Mouse (Mus musculus) MEL-GATA-1-ER (cell line): ENCODE measurements at regions not wholly inside any gene's neighbourhood (a gene's known extent, or its start where the extent isn't known, plus 50 kb on each side); places are given as distances from the start of the nearest gene placed in this dataset.
"Not testable (repeated sequence)": the region's sequence is repeated elsewhere in the genome, so short reads cannot be mapped to it uniquely, and the experiment has no call there.

Source experiments
- DNase-seq: peaks from one replicate; pipeline ENCODE4 v3.0.0-alpha.2; 2012; ENCODE audit warnings: low read depth; ENCODE audit errors: extremely low read depth

- DNase-seq = no peak
Measured at GRCm38 (mm10) chr13:115911524-115912459, 397.7 kb downstream of the Isl1 start.

GRCm38 (mm10) chr13:115910866-115911449 is 398.5 kb downstream of the Isl1 start:
- DNase-seq = no peak

GRCm38 (mm10) chr13:115880616-115881015 is 428.9 kb downstream of the Isl1 start:
- DNase-seq = no peak

DNA sequence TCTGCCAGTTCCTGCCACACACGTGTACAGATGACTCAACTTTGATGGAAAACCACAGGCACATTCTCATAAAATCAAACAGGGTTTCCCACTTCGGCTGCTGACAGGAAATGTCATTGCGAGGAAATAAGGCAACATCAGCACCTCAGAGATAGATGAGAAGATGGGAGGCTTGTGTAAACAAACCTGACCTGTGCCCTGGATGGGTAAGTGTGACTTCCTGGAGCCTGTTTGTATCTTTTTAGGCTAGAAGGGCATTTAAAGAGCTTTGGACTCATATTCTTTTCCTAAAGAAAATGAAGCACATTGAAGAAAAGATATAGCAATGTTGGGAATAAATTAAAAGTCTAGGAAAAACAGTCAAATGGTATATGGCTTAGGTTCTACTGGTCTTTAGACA is 449.0 kb downstream of the Isl1 start:
- no peak for DNase-seq

GRCm38 (mm10) chr13:115856632-115857031 is 452.9 kb downstream of the Isl1 start:
- no peak for DNase-seq

GRCm38 (mm10) chr13:115852689-115853356 is 456.7 kb downstream of the Isl1 start:
- DNase-seq = no peak

GRCm38 (mm10) chr13:115843121-115843520 is 466.4 kb downstream of the Isl1 start:
- DNase-seq = no peak

GRCm38 (mm10) chr13:115836203-115836768 is 473.2 kb downstream of the Isl1 start:
- no peak for DNase-seq

GRCm38 (mm10) chr13:115825191-115825590 is 484.3 kb downstream of the Isl1 start:
- DNase-seq = no peak

DNA sequence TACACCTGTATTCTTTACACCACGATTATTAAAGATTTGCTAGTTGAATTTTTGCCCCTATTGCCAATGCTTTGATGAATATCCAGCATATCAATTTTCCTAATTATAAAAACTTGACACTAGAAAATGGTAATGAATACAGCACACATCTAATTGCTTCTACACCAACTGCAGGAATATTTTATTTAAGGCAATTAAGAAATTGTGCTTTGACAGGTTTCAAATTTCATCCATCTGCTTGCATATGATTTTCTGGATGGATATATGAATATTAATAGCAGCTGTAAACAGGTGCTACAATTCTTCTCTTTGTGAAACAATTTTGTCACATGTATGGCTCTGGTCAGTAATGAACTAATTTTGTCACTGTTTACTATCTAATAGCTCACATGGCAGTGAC is 487.0 kb downstream of the Isl1 start:
- no peak for DNase-seq

- no peak for DNase-seq
Measured at GRCm38 (mm10) chr13:115814211-115814610, 495.3 kb downstream of the Isl1 start.

DNA sequence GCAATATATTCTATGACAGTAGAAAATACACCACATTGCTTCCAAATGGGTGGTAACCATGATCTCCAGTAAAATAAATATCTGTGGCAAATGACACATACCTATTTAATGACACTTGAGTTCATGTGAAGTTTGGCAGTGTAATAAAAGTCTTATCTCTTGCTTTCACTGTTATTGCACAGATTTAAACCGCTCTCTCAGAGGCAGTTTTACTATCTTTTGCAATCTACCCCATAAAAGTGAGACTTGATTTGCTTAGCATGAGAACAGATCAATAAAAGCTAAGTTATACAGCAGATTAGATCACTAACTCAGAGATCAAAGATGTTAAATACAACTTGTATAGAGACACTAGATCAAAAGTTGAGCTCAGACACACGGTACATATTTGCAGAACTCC is 510.2 kb downstream of the Isl1 start:
- DNase-seq = no peak

GRCm38 (mm10) chr13:115751271-115751670 is 558.2 kb downstream of the Isl1 start:
- DNase-seq = no peak

GRCm38 (mm10) chr13:115742080-115742479 is 567.4 kb downstream of the Isl1 start:
- not testable (repeated sequence) for DNase-seq

DNA sequence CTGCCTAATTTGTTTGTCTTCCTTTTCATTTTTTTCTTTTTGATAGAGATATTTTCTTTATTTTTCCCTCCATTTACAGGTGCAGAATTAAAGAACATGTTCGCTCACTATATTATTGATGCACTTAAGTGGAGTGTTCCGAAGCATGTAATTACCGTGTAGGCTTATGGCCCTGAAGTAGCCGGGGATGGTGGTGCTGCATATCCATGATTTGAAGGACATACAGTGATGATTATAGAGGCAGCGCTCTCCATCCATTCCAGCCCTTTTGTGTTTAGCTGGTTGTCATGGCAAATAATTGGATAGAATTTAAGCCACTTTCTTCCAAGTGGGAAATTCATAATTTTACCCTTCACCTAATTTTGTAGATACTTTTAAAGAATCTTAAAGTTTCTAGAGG is 581.5 kb downstream of the Isl1 start:
- DNase-seq = no peak

GRCm38 (mm10) chr13:115725356-115725952 is 584.0 kb downstream of the Isl1 start:
- DNase-seq = no peak

DNA sequence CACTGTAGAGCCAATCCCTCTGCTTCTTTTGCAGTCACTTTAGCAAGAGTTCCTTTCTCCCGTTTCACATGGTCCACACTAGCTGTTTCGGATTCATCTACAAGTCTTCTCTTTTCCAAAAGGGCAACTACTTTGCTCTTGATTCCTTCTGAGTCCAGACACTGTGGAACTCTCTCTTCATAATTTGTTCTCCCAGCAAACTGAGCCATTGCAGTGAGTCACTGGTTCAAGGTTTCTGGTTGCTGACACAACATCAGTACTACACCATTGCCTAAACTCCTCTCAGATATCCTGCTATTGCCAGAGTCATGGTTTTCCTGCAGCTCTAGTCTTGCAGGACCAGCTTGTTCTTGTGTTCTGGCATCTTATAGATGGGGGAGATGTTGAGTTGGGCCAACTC is 590.2 kb downstream of the Isl1 start:
- DNase-seq = no peak

DNA sequence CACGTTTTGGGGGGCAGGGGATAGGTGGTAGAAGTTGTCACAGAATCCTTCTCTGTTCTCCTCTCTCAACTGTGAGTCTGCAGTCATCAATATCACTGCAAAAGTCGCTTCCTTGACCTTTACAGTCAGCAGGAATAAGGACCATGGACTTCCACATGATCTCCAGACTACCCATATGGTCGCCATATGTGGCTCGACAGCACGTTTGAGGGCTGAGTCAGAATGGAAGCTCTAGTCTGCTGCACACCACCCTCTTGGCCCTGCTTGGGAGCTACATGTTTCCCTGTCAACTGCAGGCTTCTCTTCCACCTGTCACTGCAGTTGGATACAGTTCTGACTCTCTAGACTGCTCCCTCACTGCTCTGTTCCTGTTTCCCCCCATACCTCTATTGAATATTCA is 590.6 kb downstream of the Isl1 start:
- no peak for DNase-seq

DNA sequence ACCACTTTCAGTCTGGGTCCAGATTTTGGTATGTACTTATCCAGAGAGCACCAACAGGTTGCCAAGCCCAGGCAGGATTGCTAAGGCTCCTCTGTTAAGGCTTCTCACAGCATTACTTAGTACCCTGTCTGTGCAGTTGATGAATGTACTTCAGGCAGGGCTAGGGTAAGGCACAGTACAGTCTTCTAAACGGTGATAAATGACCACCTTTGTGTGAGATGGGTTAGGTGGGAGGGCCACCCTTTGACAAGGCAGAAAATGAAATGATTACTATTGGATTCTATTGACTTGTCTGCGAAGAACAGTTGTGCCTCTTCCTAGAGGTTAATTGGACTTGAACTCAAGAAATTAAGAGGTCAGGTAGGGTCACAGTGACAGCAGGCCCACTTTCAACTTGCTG is 594.4 kb upstream of the Itga1 start:
- no peak for DNase-seq

- no peak for DNase-seq
Measured at GRCm38 (mm10) chr13:115687426-115687825, 585.7 kb upstream of the Itga1 start.

DNA sequence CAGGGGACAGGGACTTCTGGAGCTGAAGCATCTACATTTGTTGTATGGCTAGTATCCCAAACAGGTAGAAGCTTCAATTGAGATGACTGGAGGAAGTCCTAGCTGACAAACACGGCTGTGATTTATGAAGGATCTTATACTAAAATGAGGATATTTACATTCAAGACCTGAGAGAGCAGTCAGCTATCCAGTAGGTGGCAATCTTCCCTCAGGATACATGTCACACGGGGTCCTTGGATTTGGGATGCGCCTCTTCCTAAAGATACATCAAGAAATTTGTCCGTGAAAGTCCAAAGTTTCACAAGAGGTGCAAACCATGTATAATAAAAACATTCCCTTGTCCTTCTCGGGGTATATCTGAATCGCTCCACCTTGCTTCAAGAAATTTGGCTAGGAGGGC is 577.8 kb upstream of the Itga1 start:
- no peak for DNase-seq

- no peak for DNase-seq
Measured at GRCm38 (mm10) chr13:115676836-115677235, 575.1 kb upstream of the Itga1 start.
